Mouse (Mus musculus) CH12.LX (cell line): ENCODE measurements around the gene Gprin2. TPM values are rescaled to one million over a fixed set of nuclear protein-coding genes. Genes with fewer than 3 reads are reported as not detected.
A peak's percentile ranks its signal among the peaks of the same experiment; 100 is the strongest.

ENCODE experiments used
- DNase-seq: peaks from one replicate; pipeline ENCODE4 v3.0.0-alpha.2; 2013; ENCODE audit errors: extremely low read depth
- H3K27ac ChIP-seq: 2 replicates; pipeline ENCODE4 v1.5.1; 2012; ENCODE audit warnings: low read depth, mild to moderate bottlenecking, control low read depth, moderate library complexity; ENCODE audit not compliant: insufficient read depth
- H3K27me3 ChIP-seq: replicated peaks from 2 replicates; pipeline ENCODE3; 2012; ENCODE audit warnings: inconsistent platforms
- H3K36me3 ChIP-seq, 2 experiments: replicated peaks in 1 of 2; 2 replicates each; pipeline versions ENCODE3 to v1.6.1; 2012; ENCODE audit warnings: inconsistent platforms in 1 of 2, low read length in 1 of 2, mild to moderate bottlenecking in 1 of 2, mixed read lengths in 1 of 2, moderate library complexity in 1 of 2; ENCODE audit not compliant: control insufficient read depth in 1 of 2, insufficient read depth in 1 of 2
- H3K4me1 ChIP-seq, 2 experiments: 2 replicates each; pipeline ENCODE4 v1.6.1; 2012; ENCODE audit warnings: inconsistent platforms in 1 of 2, moderate library complexity in 1 of 2; ENCODE audit not compliant: insufficient read depth in 2 of 2, control insufficient read depth in 1 of 2
- H3K4me2 ChIP-seq: 2 replicates; pipeline ENCODE4 v1.6.1; 2012; ENCODE audit warnings: low read depth, mild to moderate bottlenecking, control low read depth; ENCODE audit not compliant: poor library complexity, insufficient read depth, severe bottlenecking
- H3K4me3 ChIP-seq, 3 experiments: fragments of 150-350 bp in 1 of 3; sonication (generic) in 1 of 3; replicated peaks in 1 of 3; 2 replicates each; pipeline versions ENCODE3 to v1.5.1; 2011 to 2012; ENCODE audit warnings: low read depth in 2 of 3, low read length in 2 of 3, mild to moderate bottlenecking in 2 of 3, moderate library complexity in 2 of 3, control low read depth in 1 of 3, improper control_type of control experiment in 1 of 3, inconsistent platforms in 1 of 3, mixed read lengths in 1 of 3; ENCODE audit not compliant: poor library complexity in 1 of 3
- H3K79me2 ChIP-seq: replicated peaks from 2 replicates; pipeline ENCODE4 v1.6.1; 2012; ENCODE audit warnings: mild to moderate bottlenecking, moderate library complexity; ENCODE audit not compliant: control insufficient read depth, poor library complexity, insufficient read depth, severe bottlenecking; ENCODE audit errors: extremely low read depth
- H3K9ac ChIP-seq: 2 replicates; pipeline ENCODE4 v1.6.1; 2012; ENCODE audit warnings: low read depth, mild to moderate bottlenecking, control low read depth, moderate library complexity; ENCODE audit not compliant: insufficient read depth
- H3K9me3 ChIP-seq: replicated peaks from 2 replicates; pipeline ENCODE3; 2012; ENCODE audit warnings: low read length, inconsistent platforms, mixed read lengths
- BHLHE40 ChIP-seq: IDR thresholded peaks from 2 replicates; pipeline ENCODE4 v1.6.1; 2011; ENCODE audit warnings: mild to moderate bottlenecking, low read depth, low read length, improper control_type of control experiment
- CTCF ChIP-seq, 2 experiments: IDR thresholded peaks in 1 of 2; conservative IDR thresholded peaks in 1 of 2; 2 replicates each; pipeline ENCODE4 v1.5.1; 2011 to 2012; ENCODE audit warnings: low read depth in 2 of 2, low read length in 2 of 2, improper control_type of control experiment in 1 of 2, inconsistent platforms in 1 of 2, mild to moderate bottlenecking in 1 of 2, moderate library complexity in 1 of 2
- E2F4 ChIP-seq: IDR thresholded peaks from 2 replicates; pipeline ENCODE4 v1.6.1; 2011; ENCODE audit warnings: low read depth, low read length, improper control_type of control experiment; ENCODE audit not compliant: insufficient replicate concordance
- ELF1 ChIP-seq: IDR thresholded peaks from 2 replicates; pipeline ENCODE4 v1.6.1; 2014; ENCODE audit warnings: low read depth, mild to moderate bottlenecking, inconsistent platforms, low read length, improper control_type of control experiment
- EP300 ChIP-seq: IDR thresholded peaks from 2 replicates; pipeline ENCODE4 v1.6.1; 2011; ENCODE audit warnings: low read length, improper control_type of control experiment
- ETS1 ChIP-seq: conservative IDR thresholded peaks from 2 replicates; pipeline ENCODE4 v1.6.1; 2012; ENCODE audit warnings: low read depth, mild to moderate bottlenecking, inconsistent platforms, low read length, improper control_type of control experiment, moderate library complexity
- IRF4 ChIP-seq: IDR thresholded peaks from 2 replicates; pipeline ENCODE4 v1.6.1; 2014; ENCODE audit warnings: low read depth, mild to moderate bottlenecking, inconsistent platforms, low read length, improper control_type of control experiment
- JUN ChIP-seq: IDR thresholded peaks from 2 replicates; pipeline ENCODE4 v1.6.1; 2011; ENCODE audit warnings: low read depth, mild to moderate bottlenecking, low read length, improper control_type of control experiment, moderate library complexity; ENCODE audit not compliant: insufficient read depth
- JUND ChIP-seq: conservative IDR thresholded peaks from 2 replicates; pipeline ENCODE4 v1.6.1; 2011; ENCODE audit warnings: low read depth, low read length, improper control_type of control experiment
- MAX ChIP-seq: IDR thresholded peaks from 2 replicates; pipeline ENCODE4 v1.6.1; 2011; ENCODE audit warnings: low read length, improper control_type of control experiment
- MAZ ChIP-seq: IDR thresholded peaks from 2 replicates; pipeline ENCODE4 v1.6.1; 2012; ENCODE audit warnings: low read depth, mild to moderate bottlenecking, inconsistent platforms, low read length, improper control_type of control experiment, moderate library complexity
- MEF2A ChIP-seq: IDR thresholded peaks from 2 replicates; pipeline ENCODE4 v1.6.1; 2014; ENCODE audit warnings: low read depth, mild to moderate bottlenecking, inconsistent platforms, low read length, improper control_type of control experiment, borderline replicate concordance
- MXI1 ChIP-seq: IDR thresholded peaks from 2 replicates; pipeline ENCODE4 v1.6.1; 2011; ENCODE audit warnings: mild to moderate bottlenecking, low read depth, low read length, improper control_type of control experiment
- NRF1 ChIP-seq: IDR thresholded peaks from 2 replicates; pipeline ENCODE4 v1.6.1; 2014; ENCODE audit warnings: low read depth, mild to moderate bottlenecking, inconsistent platforms, low read length, improper control_type of control experiment, moderate library complexity
- PAX5 ChIP-seq: IDR thresholded peaks from 2 replicates; pipeline ENCODE4 v1.6.1; 2012; ENCODE audit warnings: low read length, inconsistent platforms, mixed read lengths
- POLR2A ChIP-seq: IDR thresholded peaks from 2 replicates; pipeline ENCODE4 v1.6.1; 2011; ENCODE audit warnings: low read depth, mild to moderate bottlenecking, improper control_type of control experiment, low read length
- POLR2AphosphoS2 ChIP-seq: IDR thresholded peaks from 2 replicates; pipeline ENCODE4 v1.6.1; 2011; ENCODE audit warnings: low read depth, low read length, improper control_type of control experiment
- RAD21 ChIP-seq: IDR thresholded peaks from 2 replicates; pipeline ENCODE4 v1.6.1; 2011; ENCODE audit warnings: low read depth, mild to moderate bottlenecking, low read length, improper control_type of control experiment, moderate library complexity
- RCOR1 ChIP-seq: conservative IDR thresholded peaks from 2 replicates; pipeline ENCODE4 v1.6.1; 2012; ENCODE audit warnings: low read depth, mild to moderate bottlenecking, inconsistent platforms, low read length, improper control_type of control experiment
- SIN3A ChIP-seq: IDR thresholded peaks from 2 replicates; pipeline ENCODE4 v1.6.1; 2012; ENCODE audit warnings: low read length, improper control_type of control experiment, inconsistent platforms
- SMC3 ChIP-seq: IDR thresholded peaks from 2 replicates; pipeline ENCODE4 v1.6.1; 2011; ENCODE audit warnings: low read depth, low read length, improper control_type of control experiment
- TCF12 ChIP-seq: IDR thresholded peaks from 2 replicates; pipeline ENCODE4 v1.6.1; 2014; ENCODE audit warnings: low read depth, mild to moderate bottlenecking, inconsistent platforms, low read length, improper control_type of control experiment
- UBTF ChIP-seq: IDR thresholded peaks from 2 replicates; pipeline ENCODE4 v1.6.1; 2012; ENCODE audit warnings: low read depth, mild to moderate bottlenecking, inconsistent platforms, low read length, improper control_type of control experiment, moderate library complexity
- USF2 ChIP-seq: conservative IDR thresholded peaks from 2 replicates; pipeline ENCODE4 v1.6.1; 2011; ENCODE audit warnings: low read depth, low read length, improper control_type of control experiment
- ZKSCAN1 ChIP-seq: IDR thresholded peaks from 2 replicates; pipeline ENCODE4 v1.6.1; 2012; ENCODE audit warnings: low read depth, inconsistent platforms, low read length, improper control_type of control experiment, borderline replicate concordance
- ZMIZ1 ChIP-seq: IDR thresholded peaks from 2 replicates; pipeline ENCODE4 v1.6.1; 2012; ENCODE audit warnings: low read depth, mild to moderate bottlenecking, inconsistent platforms, low read length, improper control_type of control experiment
- dilution Hi-C: fragments of 300-500 bp; cut with MboI; formaldehyde crosslinking; loops from 2 replicates; pipeline ENCODE4 v1.14.3; 2020; ENCODE audit warnings: low sequenced_read_pairs; ENCODE audit not compliant: extremely low pct_unique_long_range_greater_than_20kb, extremely low pct_ligation_motif_present
- in situ Hi-C: fragments of 300-500 bp; cut with MboI; formaldehyde crosslinking; loops from 3 replicates; pipeline ENCODE4 v1.14.3; 2019; ENCODE audit warnings: low sequenced_read_pairs, low pct_ligation_motif_present, low pct_unique_long_range_greater_than_20kb, mixed read lengths
- polyA plus RNA-seq: library from polyadenylated mRNA; unstranded; fragments of >175 nt; gene quantifications from 2 replicates; pipeline ENCODE4 v1.2.1, GENCODE M21; 2012; ENCODE audit warnings: low read depth; ENCODE audit not compliant: insufficient read length
- total RNA-seq, 2 experiments: library from RNA; depleted of rRNA; stranded (reverse); fragments of 300-350 nt in 1 of 2; fragments of >200 nt in 1 of 2; gene quantifications; 2 replicates each; pipeline ENCODE4 v1.2.3; 2012 to 2014

Gene Gprin2
- total and polyA plus RNA-seq, 3 experiments, result 0.04 to 0.21 (median 0.16) TPM

DNA sequence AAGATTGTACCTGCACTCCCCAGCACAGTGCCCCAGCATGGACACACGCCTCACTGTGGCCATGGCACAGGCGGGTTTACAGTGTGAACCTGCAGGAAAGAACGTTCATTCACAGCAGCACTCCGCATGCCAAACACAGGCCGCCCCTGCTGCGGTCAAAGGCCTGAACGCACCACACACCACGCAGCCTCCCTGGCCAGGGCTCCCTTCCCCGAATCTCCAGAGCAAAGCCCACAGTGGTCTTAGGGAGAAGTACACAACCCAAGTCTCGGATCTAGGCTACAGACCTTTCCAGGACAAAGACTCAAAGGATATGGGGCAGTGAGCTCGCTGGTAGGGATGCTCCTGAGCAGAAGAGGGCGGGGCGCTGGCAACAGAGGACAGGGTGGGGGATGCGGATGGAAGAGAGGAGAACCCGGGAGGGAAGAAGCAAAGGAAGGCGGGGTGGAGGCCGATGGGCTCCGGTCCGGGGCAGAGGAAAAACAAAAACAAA, 669 bp downstream of the Gprin2 start:
- in situ Hi-C loops, result no loop called here
- Histone ChIP-seq H3K79me2 (no peaks in the 10 kb centered on the region), H3K27me3 (peaks cover 30% of the 10 kb centered on the region), H3K36me3 (no peaks in the 10 kb centered on the region), H3K9ac (no peak overlapping the region), H3K4me2 (peak overlapping the region; percentile 27; the same call in 1 of the 2 replicates), H3K4me3 (peak overlapping the region in 1 of 3 experiments; percentile 57), H3K4me1 (peaks cover 0 to 28% of the 10 kb centered on the region in 2 experiments; a peak in 2 of 4 replicates), H3K27ac (no peak overlapping the region), H3K9me3 (no peaks in the 10 kb centered on the region)
- no peak for DNase-seq
- dilution Hi-C loops, result no loop called here
- TF ChIP-seq BHLHE40 (no peak), SIN3A (no peak), JUND (no peak), JUN (no peak), RCOR1 (no peak), E2F4 (no peak), ETS1 (no peak), PAX5 (no peak), RAD21 (no peak), CTCF (conservative IDR thresholded peaks at IDR 0.05 in 1 of 2, IDR thresholded peaks at IDR 0.05 in 1 of 2; ENCODE audit: low read depth in 2 of 2, low read length in 2 of 2) (no peak), NRF1 (no peak), POLR2A (no peak), ZMIZ1 (no peak), IRF4 (no peak), MXI1 (no peak), ELF1 (no peak)

DNA sequence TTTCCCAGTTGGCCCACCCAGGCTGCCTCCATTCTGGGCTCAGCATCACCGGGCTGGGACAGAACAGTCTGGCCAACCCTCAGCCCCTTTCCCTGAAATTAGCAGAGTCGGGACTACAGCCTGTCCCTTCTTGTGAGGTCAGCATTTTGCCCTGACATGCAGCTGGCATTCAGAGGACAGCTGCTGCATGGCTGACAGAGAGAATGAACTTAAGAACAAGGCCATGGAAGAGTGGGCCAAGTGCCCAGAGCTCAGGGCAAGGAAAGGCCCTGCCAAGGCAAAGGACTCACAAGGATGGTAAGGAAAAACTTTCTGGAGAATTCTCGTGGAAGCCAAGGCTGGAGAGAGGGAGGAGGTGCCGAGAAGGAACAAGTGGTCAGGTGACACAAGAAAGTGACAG, 4.7 kb downstream of the Gprin2 start:
- H3K4me1 ChIP-seq, result peaks cover 11 to 64% of the 10 kb centered on the region in 2 experiments
- TF ChIP-seq EP300 (no peak), ZMIZ1 (no peak), TCF12 (no peak), IRF4 (no peak), UBTF (no peak), ZKSCAN1 (no peak), MEF2A (no peak), MXI1 (no peak), BHLHE40 (no peak), USF2 (no peak), MAX (no peak), POLR2AphosphoS2 (no peak), PAX5 (no peak), MAZ (no peak), SMC3 (no peak)
- TF ChIP-seq, all 38 proteins: peak for 0
- dilution Hi-C loops, result no loop called here

More for the DNA sequence above, 4.7 kb downstream of the Gprin2 start:
- DNase-seq, result no peak
- Histone ChIP-seq H3K4me2 (no peak overlapping the region), H3K36me3 (no peaks in the 10 kb centered on the region), H3K9ac (no peak overlapping the region), H3K79me2 (no peaks in the 10 kb centered on the region), H3K27me3 (peaks cover 7% of the 10 kb centered on the region), H3K4me3 (no peak overlapping the region), H3K9me3 (no peaks in the 10 kb centered on the region), H3K27ac (no peak overlapping the region)
- in situ Hi-C loops, result loop anchor here (5.0 kb wide), 1 partner anchor 89 kb away; no protein-coding TSS in a partner anchor
